Mouse (Mus musculus): ENCODE results near the gene Dcst1. TPM values are rescaled to one million over a fixed set of nuclear protein-coding genes. Genes with fewer than 3 reads are reported as not detected.

Gene Dcst1
- polyA plus RNA-seq, 1 experiment from 2014 or later: 0.15 TPM

GRCm38 (mm10) chr3:89394006-89394893, 29.2 kb upstream of the Dcst1 start, which contains the start of gene Zbtb7b:
TSS of gene Zbtb7b (minus strand) at chr3:89394776.
- TF ChIP-seq EP300 (IDR thresholded peaks at IDR 0.05; ENCODE audit: low read depth) (no peak), CTCF (IDR thresholded peaks at IDR 0.05; ENCODE audit: low read depth) (peak; percentile 60)
- Histone ChIP-seq H3K36me3 (replicated peaks; ENCODE audit: insufficient read depth, low read length) (no peaks in the 10 kb centered on the region), H3K4me1 (ENCODE audit: insufficient read depth) (peaks cover 57% of the 10 kb centered on the region), H3K27ac (ENCODE audit: low read depth) (peak within 1 kb of the TSS; percentile 99), H3K9ac (replicated peaks) (peak within 1 kb of the TSS; percentile 79), H3K4me2 (ENCODE audit: low read depth, low read length) (peak within 1 kb of the TSS; percentile 100), H3K27me3 (ENCODE audit: insufficient read depth, low read length) (peaks cover 12% of the 10 kb centered on the region), H3K9me3 (ENCODE audit: low read length) (no peaks in the 10 kb centered on the region), H3K4me3 (ENCODE audit: low read depth, low read length) (peak within 1 kb of the TSS; percentile 78)
- ATAC-seq (peak; percentile 64), DNase-seq (peak; percentile 84)
- WGBS (ENCODE audit: insufficient replicate concordance): under 1% methylated on average over 38 of the region's 42 CpGs

GRCm38 (mm10) chr3:89393605-89394004, 28.6 kb upstream of the Dcst1 start:
- Histone ChIP-seq H3K36me3 (replicated peaks; ENCODE audit: insufficient read depth, low read length) (no peaks in the 10 kb centered on the region), H3K4me3 (ENCODE audit: low read depth, low read length) (peak overlapping the region; percentile 78), H3K27ac (ENCODE audit: low read depth) (peak overlapping the region; percentile 99), H3K9ac (replicated peaks) (peak overlapping the region; percentile 79), H3K4me2 (ENCODE audit: low read depth, low read length) (peak overlapping the region; percentile 100), H3K27me3 (ENCODE audit: insufficient read depth, low read length) (peaks cover 12% of the 10 kb centered on the region), H3K9me3 (ENCODE audit: low read length) (no peaks in the 10 kb centered on the region), H3K4me1 (ENCODE audit: insufficient read depth) (peaks cover 64% of the 10 kb centered on the region)
- TF ChIP-seq CTCF (IDR thresholded peaks at IDR 0.05; ENCODE audit: low read depth) (no peak), EP300 (IDR thresholded peaks at IDR 0.05; ENCODE audit: low read depth) (no peak)
- ATAC-seq (peak; percentile 90), DNase-seq (peak; percentile 97)
- under 1% methylated on average over 15 of the region's 15 CpGs for WGBS (ENCODE audit: insufficient replicate concordance)

- Histone ChIP-seq H3K36me3 (replicated peaks; ENCODE audit: insufficient read depth, low read length) (no peaks in the 10 kb centered on the region), H3K4me2 (ENCODE audit: low read depth, low read length) (peak overlapping the region; percentile 100), H3K27me3 (ENCODE audit: insufficient read depth, low read length) (peaks cover 12% of the 10 kb centered on the region), H3K4me3 (ENCODE audit: low read depth, low read length) (peak overlapping the region; percentile 78), H3K4me1 (ENCODE audit: insufficient read depth) (peaks cover 66% of the 10 kb centered on the region), H3K9ac (replicated peaks) (peak overlapping the region; percentile 82), H3K9me3 (ENCODE audit: low read length) (no peaks in the 10 kb centered on the region), H3K27ac (ENCODE audit: low read depth) (peak overlapping the region; percentile 99)
- 0% methylated on average over 14 of the region's 24 CpGs for WGBS (ENCODE audit: insufficient replicate concordance)
- ATAC-seq (no peak), DNase-seq (no peak)
- TF ChIP-seq EP300 (IDR thresholded peaks at IDR 0.05; ENCODE audit: low read depth) (no peak), CTCF (IDR thresholded peaks at IDR 0.05; ENCODE audit: low read depth) (no peak)
Observed at GRCm38 (mm10) chr3:89392871-89393311, 27.8 kb upstream of the Dcst1 start.

- Histone ChIP-seq H3K9me3 (ENCODE audit: low read length) (no peaks in the 10 kb centered on the region), H3K27ac (ENCODE audit: low read depth) (peak overlapping the region; percentile 99), H3K4me1 (ENCODE audit: insufficient read depth) (peaks cover 66% of the 10 kb centered on the region), H3K4me3 (ENCODE audit: low read depth, low read length) (peak overlapping the region; percentile 78), H3K36me3 (replicated peaks; ENCODE audit: insufficient read depth, low read length) (no peaks in the 10 kb centered on the region), H3K9ac (replicated peaks) (peak overlapping the region; percentile 82), H3K4me2 (ENCODE audit: low read depth, low read length) (peak overlapping the region; percentile 100), H3K27me3 (ENCODE audit: insufficient read depth, low read length) (peaks cover 12% of the 10 kb centered on the region)
- TF ChIP-seq CTCF (IDR thresholded peaks at IDR 0.05; ENCODE audit: low read depth) (peak; percentile 6; the same call in 1 of the 2 replicates), EP300 (IDR thresholded peaks at IDR 0.05; ENCODE audit: low read depth) (peak; percentile 18; the same call in 1 of the 2 replicates)
- ATAC-seq (peak; percentile 7; the same call in 1 of the 2 replicates), DNase-seq (peak; percentile 77)
- 1% methylated on average over 46 of the region's 56 CpGs for WGBS (ENCODE audit: insufficient replicate concordance)
Observed at GRCm38 (mm10) chr3:89391663-89392511, 26.8 kb upstream of the Dcst1 start.

- no peaks in the 10 kb centered on the region for H3K36me3 ChIP-seq (replicated peaks; ENCODE audit: insufficient read depth, low read length)
- H3K9ac ChIP-seq (replicated peaks): peak overlapping the region; percentile 82
- H3K27me3 ChIP-seq (ENCODE audit: insufficient read depth, low read length): peaks cover 12% of the 10 kb centered on the region
- H3K4me2 ChIP-seq (ENCODE audit: low read depth, low read length): peak overlapping the region; percentile 100
- WGBS (ENCODE audit: insufficient replicate concordance): 17% methylated on average over 19 of the region's 19 CpGs
- no peak for TF ChIP-seq EP300 (IDR thresholded peaks at IDR 0.05; ENCODE audit: low read depth)
- TF ChIP-seq CTCF (IDR thresholded peaks at IDR 0.05; ENCODE audit: low read depth): no peak
- peak overlapping the region; percentile 99 for H3K27ac ChIP-seq (ENCODE audit: low read depth)
- DNase-seq: peak; percentile 57
- H3K4me1 ChIP-seq (ENCODE audit: insufficient read depth): peaks cover 62% of the 10 kb centered on the region
- peak overlapping the region; percentile 78 for H3K4me3 ChIP-seq (ENCODE audit: low read depth, low read length)
- ATAC-seq: no peak
- H3K9me3 ChIP-seq (ENCODE audit: low read length): no peaks in the 10 kb centered on the region
Observed at GRCm38 (mm10) chr3:89390699-89391662, 25.9 kb upstream of the Dcst1 start.
